In the genomic region with DNA sequence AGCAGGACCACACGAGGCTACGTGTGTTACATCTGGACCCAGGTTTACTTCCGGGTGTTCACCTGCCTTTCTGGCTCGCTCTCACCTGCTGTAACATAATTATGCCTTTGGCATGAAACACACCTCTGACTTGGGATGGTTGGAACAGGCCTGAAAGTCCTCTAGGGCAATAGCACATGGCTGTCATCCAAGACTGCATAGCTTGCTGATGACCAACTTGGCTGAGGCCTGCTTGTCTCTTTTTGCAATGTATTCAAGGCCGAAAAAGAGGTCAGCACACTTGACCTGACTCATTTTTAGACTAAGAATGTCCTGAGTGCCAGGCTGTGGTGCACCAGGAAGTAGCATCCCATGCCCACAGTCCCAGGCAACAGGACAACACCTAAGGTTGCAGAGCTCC, we compare ENCODE assay signal across 10 mouse cellular contexts. TPM values are rescaled to one million over a fixed set of nuclear protein-coding genes. Genes with fewer than 3 reads are reported as not detected.
A peak's percentile ranks its signal among the peaks of the same experiment; 100 is the strongest.
DNase-seq lines count a peak whose midpoint lies in the region; ATAC-seq lines count a peak whose summit lies in the region.
"Had no signal": no experiment of that assay in that cellular context is flagged by ENCODE, and none has a peak within 500 bp of the region (broad histone marks: within the 10 kb centered on the region; RNA-seq: fewer than 3 reads in every experiment).

No protein-coding gene starts in this region.

- WGBS in heart, embryonic 12.5 days, result 77% methylated on average over 5 of the region's 5 CpGs
- 72% methylated on average over 5 of the region's 5 CpGs for WGBS in lung, embryonic 16.5 days
- WGBS in midbrain, embryonic 15.5 days, result 89% methylated on average over 5 of the region's 5 CpGs

- H3K4me2 ChIP-seq in heart, embryonic 12.5 days, result no peak overlapping the region
- no peak overlapping the region for H3K4me2 ChIP-seq in lung, embryonic 16.5 days (ENCODE audit: low read depth, low read length)
- no peak overlapping the region for H3K4me2 ChIP-seq in midbrain, embryonic 15.5 days
- H3K4me2 ChIP-seq: limb, embryonic 13.5 days; stomach, embryonic 15.5 days had no signal

- no peak overlapping the region for H3K27ac ChIP-seq in heart, embryonic 12.5 days (ENCODE audit: poor library complexity, severe bottlenecking)
- no peak overlapping the region for H3K27ac ChIP-seq in lung, embryonic 16.5 days (ENCODE audit: low read length)
- H3K27ac ChIP-seq in midbrain, embryonic 15.5 days, result no peak overlapping the region
- H3K27ac ChIP-seq: limb, embryonic 13.5 days; stomach, embryonic 15.5 days had no signal

- H3K27me3 ChIP-seq in heart, embryonic 12.5 days (replicated peaks), result no peaks in the 10 kb centered on the region
- no peaks in the 10 kb centered on the region for H3K27me3 ChIP-seq in lung, embryonic 16.5 days (ENCODE audit: control insufficient read depth, insufficient read depth, low read depth, low read length)
- no peaks in the 10 kb centered on the region for H3K27me3 ChIP-seq in midbrain, embryonic 15.5 days (replicated peaks)
- H3K27me3 ChIP-seq: limb, embryonic 13.5 days; stomach, embryonic 15.5 days had no signal

- H3K4me3 ChIP-seq in heart, embryonic 12.5 days, result no peak overlapping the region
- H3K4me3 ChIP-seq in lung, embryonic 16.5 days (ENCODE audit: low read length), result no peak overlapping the region
- no peak overlapping the region for H3K4me3 ChIP-seq in midbrain, embryonic 15.5 days
- H3K4me3 ChIP-seq: limb, embryonic 13.5 days; stomach, embryonic 15.5 days had no signal

- peak; percentile 70 for DNase-seq in heart, adult 8-10 months (ENCODE audit: low spot score)
- DNase-seq in adrenal gland, adult (ENCODE audit: inconsistent age in 2 of 2, low spot score in 1 of 2), result peak; percentile 86 to 94
- DNase-seq in gastrocnemius, postnatal 25 days, result peak; percentile 21
- DNase-seq in left cerebral cortex, postnatal 14 days (ENCODE audit: low spot score in 2 of 2), result no peak
- no peak for DNase-seq in layer of hippocampus, adult 11-12 months (ENCODE audit: low spot score)

- H3K9me3 ChIP-seq in heart, embryonic 12.5 days (replicated peaks), result no peaks in the 10 kb centered on the region
- no peaks in the 10 kb centered on the region for H3K9me3 ChIP-seq in lung, embryonic 16.5 days (ENCODE audit: control insufficient read depth, low read length)
- no peaks in the 10 kb centered on the region for H3K9me3 ChIP-seq in midbrain, embryonic 15.5 days
- H3K9me3 ChIP-seq: stomach, embryonic 15.5 days had no signal

- H3K9ac ChIP-seq in heart, embryonic 12.5 days, result no peak overlapping the region
- H3K9ac ChIP-seq in lung, embryonic 16.5 days (ENCODE audit: low read length), result no peak overlapping the region
- H3K9ac ChIP-seq in midbrain, embryonic 15.5 days, result no peak overlapping the region
- H3K9ac ChIP-seq: limb, embryonic 13.5 days; stomach, embryonic 15.5 days had no signal

- intact Hi-C loops in left cerebral cortex, postnatal 14 days (cut with DNase I), result no loop called here

- no peak for ATAC-seq in heart, embryonic 12.5 days (ENCODE audit: insufficient number of reproducible peaks, low FRiP score)
- peak; percentile 43 for ATAC-seq in lung, embryonic 16.5 days (ENCODE audit: low read depth)
- ATAC-seq in midbrain, embryonic 15.5 days (replicated peaks), result no peak

- H3K4me1 ChIP-seq in heart, embryonic 12.5 days (replicated peaks), result peaks cover 5% of the 10 kb centered on the region; the same call in 1 of the 2 replicates
- H3K4me1 ChIP-seq in lung, embryonic 16.5 days (replicated peaks; ENCODE audit: control insufficient read depth, insufficient read depth, low read length), result peaks cover 4% of the 10 kb centered on the region; the same call in 1 of the 2 replicates
- H3K4me1 ChIP-seq in midbrain, embryonic 15.5 days, result no peaks in the 10 kb centered on the region
- H3K4me1 ChIP-seq: limb, embryonic 13.5 days; stomach, embryonic 15.5 days had no signal

- no peaks in the 10 kb centered on the region for H3K36me3 ChIP-seq in heart, embryonic 12.5 days
- H3K36me3 ChIP-seq in lung, embryonic 16.5 days (ENCODE audit: control insufficient read depth, insufficient read depth, low read length), result no peaks in the 10 kb centered on the region
- no peaks in the 10 kb centered on the region for H3K36me3 ChIP-seq in midbrain, embryonic 15.5 days (replicated peaks)
- H3K36me3 ChIP-seq: limb, embryonic 13.5 days; stomach, embryonic 15.5 days had no signal

RNA-seq across cellular contexts. Expression of gene Stk24, which starts 12.1 kb away (rescaled TPM):
- 10 to 100 TPM; 52.8 to 75.4 (median 55.2) TPM for total RNA-seq in heart, adult 8-10 months (2022)
- 52.9 and 55.6 TPM in 2 replicates for polyA plus RNA-seq in heart, embryonic 12.5 days (2016; fragmentation: Nextera tagmentation; extraction: Ambion mirVana)
- 10 to 100 TPM; 25.5 to 28.1 TPM for total RNA-seq in gastrocnemius, postnatal 25 days (2021)
- polyA plus RNA-seq in lung, embryonic 16.5 days (2015; fragmentation: Nextera tagmentation; extraction: Ambion mirVana), result 33.8 and 35.9 TPM in 2 replicates
- polyA plus RNA-seq in midbrain, embryonic 15.5 days (2015; fragmentation: Nextera tagmentation; extraction: Ambion mirVana), result 18.5 and 18.6 TPM in 2 replicates
- total RNA-seq in left cerebral cortex, postnatal 14 days (2021), result 10 to 100 TPM; 49.5 to 50.0 TPM

Comparison
In these comparisons a context has a peak if more than half of its experiments do, and no peak if none do; other contexts are left out.
1. DNase-seq: peak in heart, adult 8-10 months (single experiment), adrenal gland, adult (2 of 2) and gastrocnemius, postnatal 25 days (single experiment); none in left cerebral cortex, postnatal 14 days (0 of 2) and layer of hippocampus, adult 11-12 months (single experiment).